Mouse (Mus musculus): ENCODE results near the gene Dicer1.

DNA sequence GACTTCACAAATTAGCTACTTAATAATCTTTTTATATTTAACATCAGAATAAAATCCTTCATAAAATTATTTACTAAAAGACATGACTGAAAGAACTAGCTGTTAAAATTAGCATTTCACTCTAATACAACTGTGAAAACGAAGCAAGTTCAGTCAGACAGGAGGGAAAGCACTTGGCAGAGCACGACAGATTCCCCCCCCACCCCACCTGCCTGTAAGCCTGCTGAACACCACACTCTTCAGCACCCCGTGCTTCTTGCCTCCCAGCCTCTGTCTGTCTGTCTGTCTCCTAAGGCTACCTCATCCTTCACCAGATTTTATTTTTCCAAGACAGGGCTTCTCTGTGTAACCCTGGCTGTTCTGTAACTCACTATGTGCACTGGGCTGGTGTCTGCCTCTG is 12.8 kb downstream of the Dicer1 start:
- TF ChIP-seq CTCF (IDR thresholded peaks at IDR 0.05; ENCODE audit: insufficient read depth, low read length) (no peak), POLR2A (IDR thresholded peaks at IDR 0.05; ENCODE audit: borderline replicate concordance, extremely low read depth, low read depth, low read length) (no peak)
